Mouse (Mus musculus): ENCODE measurements around the gene Nipbl.
"Not testable (repeated sequence)": the region's sequence is repeated elsewhere in the genome, so short reads cannot be mapped to it uniquely, and the experiment has no call there.

GRCm38 (mm10) chr15:8456223-8456622 is 12.0 kb upstream of the Nipbl start:
- TF ChIP-seq CTCF (IDR thresholded peaks at IDR 0.05; ENCODE audit: borderline replicate concordance, control insufficient read depth, extremely low read depth, insufficient read depth, low read length, poor library complexity); POLR2A (IDR thresholded peaks at IDR 0.05; ENCODE audit: control insufficient read depth, extremely low read depth, insufficient read depth, low read length, poor library complexity): not testable (repeated sequence)
